Mouse (Mus musculus): ENCODE measurements around the gene Myh14. TPM values are rescaled to one million over a fixed set of nuclear protein-coding genes. Genes with fewer than 3 reads are reported as not detected.

Gene Myh14
- polyA plus RNA-seq, 1 experiment from 2014 or later = 0.77 TPM

DNA sequence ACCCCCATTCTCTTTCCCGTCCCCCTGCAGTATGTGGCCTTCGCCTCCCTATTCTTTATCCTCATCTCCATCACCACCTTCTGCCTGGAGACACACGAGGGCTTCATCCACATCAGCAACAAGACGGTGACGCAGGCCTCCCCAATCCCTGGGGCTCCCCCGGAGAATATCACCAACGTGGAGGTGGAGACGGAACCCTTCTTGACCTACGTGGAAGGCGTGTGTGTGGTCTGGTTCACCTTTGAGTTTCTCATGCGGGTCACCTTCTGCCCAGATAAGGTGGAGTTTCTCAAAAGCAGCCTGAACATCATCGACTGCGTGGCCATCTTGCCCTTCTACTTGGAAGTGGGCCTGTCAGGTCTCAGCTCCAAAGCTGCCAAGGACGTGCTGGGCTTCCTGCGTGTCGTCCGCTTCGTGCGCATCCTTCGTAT, 75.5 kb downstream of the Myh14 start:
- ATAC-seq (ENCODE audit: low read depth) = no peak
- H3K27me3 ChIP-seq (ENCODE audit: control insufficient read depth, insufficient read depth, low read depth, low read length) = peaks cover 40% of the 10 kb centered on the region
- H3K4me3 ChIP-seq (ENCODE audit: low read depth, low read length) = no peak overlapping the region
- no peak overlapping the region for H3K9ac ChIP-seq (ENCODE audit: low read depth, low read length)
- H3K4me1 ChIP-seq (ENCODE audit: control insufficient read depth, low read depth, low read length) = peaks cover 6% of the 10 kb centered on the region; the same call in 1 of the 2 replicates
- WGBS (ENCODE audit: insufficient replicate concordance) = 76% methylated on average over 20 of the region's 20 CpGs
- H3K36me3 ChIP-seq (ENCODE audit: control insufficient read depth, insufficient read depth) = no peaks in the 10 kb centered on the region
- H3K27ac ChIP-seq (ENCODE audit: low read length) = no peak overlapping the region
- no peak overlapping the region for H3K4me2 ChIP-seq (ENCODE audit: low read depth, low read length)
- H3K9me3 ChIP-seq (replicated peaks; ENCODE audit: control insufficient read depth, low read length) = no peaks in the 10 kb centered on the region

DNA sequence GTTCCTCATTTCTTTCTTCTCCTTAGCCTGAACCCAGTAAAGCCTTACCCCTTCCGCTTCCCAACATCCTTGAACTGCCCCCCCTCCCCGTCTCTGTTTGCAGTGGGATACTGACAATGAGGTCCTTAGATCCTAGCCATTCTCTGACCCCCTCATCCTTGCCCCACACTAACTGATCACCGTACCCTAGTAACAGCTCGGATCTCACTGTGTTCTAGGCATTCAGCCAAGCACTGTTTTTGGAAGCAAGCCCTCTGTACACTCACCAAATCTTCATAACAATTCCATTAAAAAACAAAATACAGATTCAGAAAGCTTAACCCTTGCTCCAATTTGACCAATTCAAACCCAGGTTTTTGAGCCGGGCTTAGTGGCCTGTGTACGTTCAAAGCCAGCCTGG, 76.4 kb downstream of the Myh14 start:
- H3K9ac ChIP-seq (ENCODE audit: low read depth, low read length) = no peak overlapping the region
- H3K4me1 ChIP-seq (ENCODE audit: control insufficient read depth, low read depth, low read length) = peaks cover 6% of the 10 kb centered on the region; the same call in 1 of the 2 replicates
- peaks cover 48% of the 10 kb centered on the region for H3K27me3 ChIP-seq (ENCODE audit: control insufficient read depth, insufficient read depth, low read depth, low read length)
- no peak overlapping the region for H3K27ac ChIP-seq (ENCODE audit: low read length)
- H3K9me3 ChIP-seq (replicated peaks; ENCODE audit: control insufficient read depth, low read length) = no peaks in the 10 kb centered on the region
- ATAC-seq (ENCODE audit: low read depth) = no peak
- no peaks in the 10 kb centered on the region for H3K36me3 ChIP-seq (ENCODE audit: control insufficient read depth, insufficient read depth)
- H3K4me2 ChIP-seq (ENCODE audit: low read depth, low read length) = no peak overlapping the region
- no peak overlapping the region for H3K4me3 ChIP-seq (ENCODE audit: low read depth, low read length)
- 58% methylated on average over 6 of the region's 6 CpGs for WGBS (ENCODE audit: insufficient replicate concordance)

DNA sequence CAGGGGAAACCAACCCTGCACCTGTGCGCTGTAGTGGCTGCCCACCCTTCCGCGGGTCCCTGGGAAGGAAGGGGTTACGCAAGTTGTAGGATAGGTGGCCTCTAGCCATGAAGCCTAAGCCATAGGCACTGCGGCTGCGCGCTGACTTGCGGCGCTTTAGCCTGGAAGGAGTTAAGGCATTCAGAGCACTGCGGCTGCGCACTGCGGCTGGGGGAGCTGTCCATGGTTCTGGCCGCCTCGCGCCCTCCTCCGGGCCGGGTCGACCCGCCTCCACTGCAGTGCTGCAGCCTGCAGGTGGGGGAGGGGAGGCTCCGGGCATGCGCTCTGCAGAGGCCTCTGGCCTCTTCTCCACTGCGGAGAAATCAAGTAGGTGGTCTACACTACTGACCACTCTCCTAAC, 76.9 kb downstream of the Myh14 start:
- no peak overlapping the region for H3K27ac ChIP-seq (ENCODE audit: low read length)
- ATAC-seq (ENCODE audit: low read depth) = no peak
- no peak overlapping the region for H3K9ac ChIP-seq (ENCODE audit: low read depth, low read length)
- no peaks in the 10 kb centered on the region for H3K9me3 ChIP-seq (replicated peaks; ENCODE audit: control insufficient read depth, low read length)
- no peak overlapping the region for H3K4me2 ChIP-seq (ENCODE audit: low read depth, low read length)
- WGBS (ENCODE audit: insufficient replicate concordance) = under 1% methylated on average over 22 of the region's 22 CpGs
- peaks cover 53% of the 10 kb centered on the region for H3K27me3 ChIP-seq (ENCODE audit: control insufficient read depth, insufficient read depth, low read depth, low read length)
- no peak overlapping the region for H3K4me3 ChIP-seq (ENCODE audit: low read depth, low read length)
- H3K36me3 ChIP-seq (ENCODE audit: control insufficient read depth, insufficient read depth) = no peaks in the 10 kb centered on the region
- peaks cover 10% of the 10 kb centered on the region; the same call in 1 of the 2 replicates for H3K4me1 ChIP-seq (ENCODE audit: control insufficient read depth, low read depth, low read length)

DNA sequence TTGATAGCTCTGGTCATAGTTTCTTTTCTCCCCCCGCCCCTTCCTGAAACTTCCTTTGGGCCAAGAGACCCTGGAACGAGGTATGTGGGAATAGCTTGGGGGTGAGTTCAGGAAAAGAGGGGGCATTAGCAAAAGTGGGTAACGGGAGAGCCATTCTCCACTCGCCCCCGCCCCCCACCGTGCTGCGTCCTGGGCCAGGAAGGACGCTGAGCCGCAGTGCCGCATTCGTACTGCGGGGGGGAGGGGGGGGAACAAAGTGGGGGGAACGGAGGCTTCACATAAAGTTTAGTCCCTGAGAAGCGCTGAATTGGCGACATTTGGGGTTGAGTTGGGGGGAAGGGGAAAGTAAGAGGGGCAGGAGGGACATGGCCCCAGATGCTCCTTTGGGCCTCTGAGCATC, 77.6 kb downstream of the Myh14 start:
- Histone ChIP-seq H3K9ac (ENCODE audit: low read depth, low read length) (no peak overlapping the region), H3K36me3 (ENCODE audit: control insufficient read depth, insufficient read depth) (no peaks in the 10 kb centered on the region), H3K4me2 (ENCODE audit: low read depth, low read length) (no peak overlapping the region), H3K27me3 (ENCODE audit: control insufficient read depth, insufficient read depth, low read depth, low read length) (peaks cover 61% of the 10 kb centered on the region), H3K9me3 (replicated peaks; ENCODE audit: control insufficient read depth, low read length) (no peaks in the 10 kb centered on the region), H3K4me1 (ENCODE audit: control insufficient read depth, low read depth, low read length) (peaks cover 10% of the 10 kb centered on the region; the same call in 1 of the 2 replicates), H3K27ac (ENCODE audit: low read length) (no peak overlapping the region), H3K4me3 (ENCODE audit: low read depth, low read length) (no peak overlapping the region)
- 4% methylated on average over 14 of the region's 15 CpGs for WGBS (ENCODE audit: insufficient replicate concordance)
- no peak for ATAC-seq (ENCODE audit: low read depth)

DNA sequence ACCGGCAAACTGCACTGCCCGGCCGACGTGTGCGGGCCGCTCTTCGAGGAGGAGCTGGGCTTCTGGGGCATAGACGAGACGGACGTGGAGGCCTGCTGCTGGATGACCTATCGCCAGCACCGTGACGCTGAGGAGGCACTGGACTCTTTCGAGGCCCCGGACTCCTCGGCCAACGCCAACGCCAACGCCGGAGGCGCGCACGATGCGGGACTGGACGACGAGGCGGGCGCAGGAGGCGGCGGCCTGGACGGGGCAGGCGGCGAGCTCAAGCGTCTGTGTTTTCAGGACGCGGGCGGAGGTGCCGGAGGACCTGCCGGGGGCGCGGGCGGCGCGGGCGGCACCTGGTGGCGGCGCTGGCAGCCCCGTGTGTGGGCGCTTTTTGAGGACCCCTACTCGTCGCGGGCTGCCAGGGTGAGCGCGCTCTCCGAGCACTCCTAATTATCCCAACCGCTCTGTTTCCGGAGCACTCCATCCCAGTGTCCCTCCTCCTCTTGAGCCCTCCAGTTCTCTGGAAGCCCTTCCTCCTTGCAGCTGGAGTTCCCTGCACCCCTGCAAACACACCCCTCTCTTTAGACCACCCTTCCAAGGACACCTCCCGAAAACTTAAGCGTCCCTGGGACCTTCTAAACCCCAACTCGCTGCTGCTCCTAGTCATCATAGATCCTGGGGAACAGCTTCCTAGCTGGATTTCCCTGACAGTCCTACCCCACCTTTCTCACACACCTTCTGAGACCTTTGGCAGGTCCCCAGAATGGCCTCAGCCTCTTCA, 79.1 kb downstream of the Myh14 start:
- peaks cover 76% of the 10 kb centered on the region for H3K27me3 ChIP-seq (ENCODE audit: control insufficient read depth, insufficient read depth, low read depth, low read length)
- no peaks in the 10 kb centered on the region for H3K9me3 ChIP-seq (replicated peaks; ENCODE audit: control insufficient read depth, low read length)
- H3K9ac ChIP-seq (ENCODE audit: low read depth, low read length) = no peak overlapping the region
- under 1% methylated on average over 59 of the region's 60 CpGs for WGBS (ENCODE audit: insufficient replicate concordance)
- no peak overlapping the region for H3K27ac ChIP-seq (ENCODE audit: low read length)
- no peaks in the 10 kb centered on the region for H3K36me3 ChIP-seq (ENCODE audit: control insufficient read depth, insufficient read depth)
- peaks cover 10% of the 10 kb centered on the region; the same call in 1 of the 2 replicates for H3K4me1 ChIP-seq (ENCODE audit: control insufficient read depth, low read depth, low read length)
- peak overlapping the region; percentile 54 for H3K4me3 ChIP-seq (ENCODE audit: low read depth, low read length)
- ATAC-seq (ENCODE audit: low read depth) = no peak
- H3K4me2 ChIP-seq (ENCODE audit: low read depth, low read length) = peak overlapping the region; percentile 79

DNA sequence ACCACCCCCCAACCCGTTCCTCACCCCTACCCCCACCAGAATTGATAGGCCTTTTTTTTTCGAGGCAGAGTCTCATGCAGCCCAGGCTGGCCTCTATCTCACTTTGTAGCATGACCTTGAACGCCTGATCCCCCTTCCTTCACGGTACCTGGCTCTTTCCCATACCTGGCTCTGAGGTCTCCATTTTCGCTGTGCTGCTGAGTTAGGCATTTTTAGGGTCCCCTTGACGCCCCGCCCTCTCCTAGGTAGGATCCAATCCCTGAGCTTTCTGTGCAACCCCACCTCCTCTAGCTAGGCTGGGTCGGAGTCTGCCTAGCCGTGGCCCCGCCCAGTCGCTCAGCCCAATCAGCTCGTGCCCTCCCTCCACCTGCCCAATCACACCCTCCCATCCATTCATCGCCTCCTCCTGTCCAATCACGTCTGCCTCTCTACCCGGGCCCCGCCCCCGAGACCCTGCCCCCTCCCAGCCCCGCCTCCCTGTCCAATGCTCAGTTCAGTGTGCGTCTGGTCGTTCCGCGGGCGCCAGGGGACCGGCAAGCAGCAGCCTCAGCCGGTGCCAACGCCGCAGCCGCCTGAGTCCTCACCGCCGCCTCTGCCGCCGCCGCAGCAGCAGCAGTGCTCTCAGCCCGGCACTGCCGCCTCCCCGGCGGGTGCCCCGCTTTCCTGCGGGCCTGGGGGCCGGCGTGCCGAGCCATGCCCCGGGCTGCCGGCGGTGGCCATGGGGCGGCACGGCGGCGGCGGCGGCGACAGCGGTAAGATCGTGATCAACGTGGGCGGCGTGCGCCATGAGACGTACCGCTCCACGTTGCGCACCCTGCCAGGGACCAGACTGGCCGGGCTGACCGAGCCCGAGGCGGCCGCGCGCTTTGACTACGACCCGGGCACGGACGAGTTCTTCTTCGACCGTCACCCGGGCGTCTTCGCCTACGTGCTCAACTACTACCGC, 80.0 kb downstream of the Myh14 start, which contains the start of gene Kcnc3:
Gene Kcnc3, plus strand, starts transcription at position 263 of the 946 bp plus-strand sequence.
- Histone ChIP-seq H3K27ac (ENCODE audit: low read length) (no peak within 1 kb of the TSS), H3K27me3 (ENCODE audit: control insufficient read depth, insufficient read depth, low read depth, low read length) (peaks cover 83% of the 10 kb centered on the region)
- under 1% methylated on average over 79 of the region's 80 CpGs for WGBS (ENCODE audit: insufficient replicate concordance)

DNA sequence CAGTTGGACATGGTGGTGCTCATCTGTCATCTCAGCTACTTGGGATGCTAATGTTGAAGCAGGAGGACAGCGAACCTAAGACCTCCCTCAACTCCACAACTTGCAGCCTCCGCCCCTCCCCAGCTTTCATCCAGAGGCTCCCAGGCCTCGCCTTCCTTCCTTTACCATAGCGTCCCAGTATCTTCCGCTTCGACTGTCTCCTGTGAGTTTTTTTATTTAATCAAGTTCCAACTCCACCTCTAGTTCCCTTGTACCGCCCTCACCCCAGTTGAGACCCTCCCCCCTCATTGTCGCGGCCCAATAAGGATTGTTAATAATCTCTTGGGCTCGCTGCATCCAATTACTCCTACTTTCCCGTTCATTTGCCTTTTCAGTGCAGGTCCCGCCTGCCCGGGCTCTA, 80.7 kb downstream of the Myh14 start:
- Histone ChIP-seq H3K9ac (ENCODE audit: low read depth, low read length) (no peak overlapping the region), H3K27me3 (ENCODE audit: control insufficient read depth, insufficient read depth, low read depth, low read length) (peaks cover 91% of the 10 kb centered on the region), H3K4me2 (ENCODE audit: low read depth, low read length) (peak overlapping the region; percentile 19; the same call in 1 of the 2 replicates), H3K9me3 (replicated peaks; ENCODE audit: control insufficient read depth, low read length) (no peaks in the 10 kb centered on the region), H3K4me3 (ENCODE audit: low read depth, low read length) (no peak overlapping the region), H3K4me1 (ENCODE audit: control insufficient read depth, low read depth, low read length) (peaks cover 10% of the 10 kb centered on the region; the same call in 1 of the 2 replicates), H3K36me3 (ENCODE audit: control insufficient read depth, insufficient read depth) (no peaks in the 10 kb centered on the region), H3K27ac (ENCODE audit: low read length) (no peak overlapping the region)
- WGBS (ENCODE audit: insufficient replicate concordance) = 7% methylated on average over 13 of the region's 13 CpGs
- ATAC-seq (ENCODE audit: low read depth) = no peak

More for the DNA sequence above, 80.0 kb downstream of the Myh14 start, which contains the start of gene Kcnc3:
- H3K4me3 ChIP-seq (ENCODE audit: low read depth, low read length) = peak within 1 kb of the TSS; percentile 54
- peaks cover 10% of the 10 kb centered on the region; the same call in 1 of the 2 replicates for H3K4me1 ChIP-seq (ENCODE audit: control insufficient read depth, low read depth, low read length)
- peak within 1 kb of the TSS; percentile 79 for H3K4me2 ChIP-seq (ENCODE audit: low read depth, low read length)
- no peaks in the 10 kb centered on the region for H3K9me3 ChIP-seq (replicated peaks; ENCODE audit: control insufficient read depth, low read length)
- peak; percentile 94 for ATAC-seq (ENCODE audit: low read depth)
- no peak within 1 kb of the TSS for H3K9ac ChIP-seq (ENCODE audit: low read depth, low read length)
- H3K36me3 ChIP-seq (ENCODE audit: control insufficient read depth, insufficient read depth) = no peaks in the 10 kb centered on the region

DNA sequence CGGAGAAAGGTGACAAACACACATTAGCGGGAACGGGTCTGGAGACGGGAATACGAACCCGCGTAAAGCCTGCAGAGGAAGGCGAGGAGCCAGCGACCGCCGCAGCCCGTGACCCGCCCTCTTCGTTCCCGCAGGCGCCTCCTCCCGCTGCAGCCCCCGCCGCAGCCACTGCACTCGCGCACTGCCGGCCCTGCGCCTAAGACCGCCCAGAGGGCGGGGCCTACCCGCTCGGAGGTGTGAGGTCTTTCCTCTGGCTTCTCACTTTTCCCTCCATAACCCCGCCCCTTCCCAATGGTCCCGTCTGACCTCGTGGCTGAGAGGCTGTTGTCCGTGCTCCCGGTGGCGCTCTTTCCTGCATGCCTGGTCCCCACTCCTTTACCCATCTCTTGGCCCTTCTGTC, 81.5 kb downstream of the Myh14 start:
- no peaks in the 10 kb centered on the region for H3K36me3 ChIP-seq (ENCODE audit: control insufficient read depth, insufficient read depth)
- H3K27ac ChIP-seq (ENCODE audit: low read length) = no peak overlapping the region
- peaks cover 10% of the 10 kb centered on the region; the same call in 1 of the 2 replicates for H3K4me1 ChIP-seq (ENCODE audit: control insufficient read depth, low read depth, low read length)
- peak overlapping the region; percentile 46 for H3K4me3 ChIP-seq (ENCODE audit: low read depth, low read length)
- ATAC-seq (ENCODE audit: low read depth) = peak; percentile 32
- H3K9me3 ChIP-seq (replicated peaks; ENCODE audit: control insufficient read depth, low read length) = no peaks in the 10 kb centered on the region
- peaks cover 92% of the 10 kb centered on the region for H3K27me3 ChIP-seq (ENCODE audit: control insufficient read depth, insufficient read depth, low read depth, low read length)
- 1% methylated on average over 27 of the region's 33 CpGs for WGBS (ENCODE audit: insufficient replicate concordance)
- H3K4me2 ChIP-seq (ENCODE audit: low read depth, low read length) = peak overlapping the region; percentile 57
- H3K9ac ChIP-seq (ENCODE audit: low read depth, low read length) = no peak overlapping the region

Measured in liver, embryonic 16.5 days (tissue).